Mouse (Mus musculus) cortical plate, adult 2 months (tissue): ENCODE data around the gene Gm36176.

Experiments
- CTCF ChIP-seq: fragments of 200-500 bp; IDR thresholded peaks from 2 replicates; pipeline ENCODE4 v1.5.1; 2011; ENCODE audit warnings: mild to moderate bottlenecking, control low read depth, low read length; ENCODE audit not compliant: insufficient read depth; ENCODE audit errors: extremely low read depth
- POLR2A ChIP-seq: fragments of 200-500 bp; IDR thresholded peaks from 2 replicates; pipeline ENCODE4 v1.6.1; 2011; ENCODE audit warnings: mild to moderate bottlenecking, low read length, control low read depth; ENCODE audit not compliant: insufficient read depth; ENCODE audit errors: extremely low read depth

DNA sequence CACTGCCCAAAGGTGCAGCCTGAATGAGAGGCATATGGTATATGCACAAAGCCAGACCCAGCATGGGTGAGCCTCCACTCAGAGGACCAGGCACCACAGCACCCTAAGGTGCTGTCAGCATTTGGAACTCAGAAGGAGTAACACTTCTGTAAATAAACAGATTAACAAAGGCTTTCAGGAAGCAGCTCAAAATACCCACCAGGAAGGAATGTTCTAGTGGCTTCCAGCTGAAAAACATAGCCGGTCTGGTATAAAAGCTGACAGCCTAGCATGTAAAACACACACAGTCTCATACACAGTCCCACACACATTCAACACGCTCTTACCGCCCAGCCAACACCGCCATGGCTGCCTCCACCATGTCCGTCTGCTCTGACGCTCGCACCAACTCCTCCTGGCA is 15.1 kb downstream of the Gm36176 start, which contains the start of gene Gm3285:
- TF ChIP-seq CTCF (no peak), POLR2A (no peak)
